Mouse (Mus musculus): ENCODE data around the gene Ercc5.

Gene Ercc5

GRCm38 (mm10) chr1:44147563-44148381 is at the start of gene Ercc5:
TSS of gene Ercc5 (plus strand) at chr1:44147744.
- DNase-seq (ENCODE audit: low spot score in 2 of 2) = peak; percentile 74 to 81

GRCm38 (mm10) chr1:44101448-44102225 is 45.9 kb upstream of the Ercc5 start:
- DNase-seq (ENCODE audit: low spot score in 2 of 2) = peak in 1 of 2 experiments; percentile 1

GRCm38 (mm10) chr1:44102259-44102717 is 45.3 kb upstream of the Ercc5 start, which contains the start of gene Tex30:
TSS of gene Tex30 (minus strand) at chr1:44102441.
- DNase-seq (ENCODE audit: low spot score in 2 of 2) = peak; percentile 81 to 89

GRCm38 (mm10) chr1:44102939-44103338 is 44.6 kb upstream of the Ercc5 start:
- no peak for DNase-seq (ENCODE audit: low spot score in 2 of 2)

GRCm38 (mm10) chr1:44117571-44117970 is 30.0 kb upstream of the Ercc5 start:
- DNase-seq (ENCODE audit: low spot score in 2 of 2) = no peak

GRCm38 (mm10) chr1:44118239-44119054 is 29.1 kb upstream of the Ercc5 start, which contains the start of the genes Kdelc1 and Bivm:
TSS of gene Kdelc1 (minus strand) at chr1:44118808.
TSS of gene Bivm (plus strand) at chr1:44118957.
- peak; percentile 54 to 88 for DNase-seq (ENCODE audit: low spot score in 2 of 2)

- peak; percentile 70 to 75 for DNase-seq (ENCODE audit: low spot score in 2 of 2)
Observed at GRCm38 (mm10) chr1:44119201-44120073, 28.1 kb upstream of the Ercc5 start.

GRCm38 (mm10) chr1:44120074-44120406 is 27.5 kb upstream of the Ercc5 start:
- no peak for DNase-seq (ENCODE audit: low spot score in 2 of 2)

- DNase-seq (ENCODE audit: low spot score in 2 of 2) = no peak
Observed at GRCm38 (mm10) chr1:44122256-44122655, 25.3 kb upstream of the Ercc5 start.

- no peak for DNase-seq (ENCODE audit: low spot score in 2 of 2)
Observed at GRCm38 (mm10) chr1:44125590-44125989, 22.0 kb upstream of the Ercc5 start.

- no peak for DNase-seq (ENCODE audit: low spot score in 2 of 2)
Observed at GRCm38 (mm10) chr1:44129929-44130581, 17.5 kb upstream of the Ercc5 start.

GRCm38 (mm10) chr1:44140232-44140631 is 7.3 kb upstream of the Ercc5 start:
- no peak for DNase-seq (ENCODE audit: low spot score in 2 of 2)

GRCm38 (mm10) chr1:44142747-44143146 is 4.8 kb upstream of the Ercc5 start:
- DNase-seq (ENCODE audit: low spot score in 2 of 2) = no peak

GRCm38 (mm10) chr1:44148706-44149105 is 1.2 kb downstream of the Ercc5 start:
- no peak for DNase-seq (ENCODE audit: low spot score in 2 of 2)

- no peak for DNase-seq (ENCODE audit: low spot score in 2 of 2)
Observed at GRCm38 (mm10) chr1:44155287-44155686, 7.7 kb downstream of the Ercc5 start.

GRCm38 (mm10) chr1:44158317-44158716 is 10.8 kb downstream of the Ercc5 start:
- no peak for DNase-seq (ENCODE audit: low spot score in 2 of 2)

- DNase-seq (ENCODE audit: low spot score in 2 of 2) = no peak
Observed at GRCm38 (mm10) chr1:44161818-44162217, 14.3 kb downstream of the Ercc5 start.

GRCm38 (mm10) chr1:44162389-44162788 is 14.8 kb downstream of the Ercc5 start:
- DNase-seq (ENCODE audit: low spot score in 2 of 2) = no peak

GRCm38 (mm10) chr1:44167859-44168383 is 20.4 kb downstream of the Ercc5 start:
- no peak for DNase-seq (ENCODE audit: low spot score in 2 of 2)

GRCm38 (mm10) chr1:44172656-44173055 is 25.1 kb downstream of the Ercc5 start:
- no peak for DNase-seq (ENCODE audit: low spot score in 2 of 2)
